Mouse (Mus musculus) lung, postnatal 10 days (tissue): ENCODE results near the gene Ndufs3.

Source experiments
- DNase-seq: peaks from one replicate; pipeline ENCODE4 v3.0.0; 2021

Ndufs3 gene

DNA sequence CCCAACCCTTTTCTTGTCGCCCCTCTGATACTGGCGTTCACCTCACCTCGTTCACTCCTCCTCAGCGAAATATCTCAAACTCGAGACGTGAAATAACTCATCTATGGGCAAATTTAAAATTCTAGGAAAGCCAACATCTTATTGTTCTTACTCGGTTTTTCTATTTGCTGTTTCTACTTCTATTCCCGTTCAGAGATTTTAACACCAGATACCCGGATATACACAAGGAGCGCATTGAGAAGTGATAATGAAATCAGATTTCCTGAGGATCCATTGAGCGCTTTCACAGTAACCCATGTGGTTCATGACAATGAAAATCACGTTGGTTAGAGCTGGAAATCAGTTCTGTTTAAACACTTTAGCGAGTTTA is 57.0 kb downstream of the Ndufs3 start:
- DNase-seq, result no peak

DNA sequence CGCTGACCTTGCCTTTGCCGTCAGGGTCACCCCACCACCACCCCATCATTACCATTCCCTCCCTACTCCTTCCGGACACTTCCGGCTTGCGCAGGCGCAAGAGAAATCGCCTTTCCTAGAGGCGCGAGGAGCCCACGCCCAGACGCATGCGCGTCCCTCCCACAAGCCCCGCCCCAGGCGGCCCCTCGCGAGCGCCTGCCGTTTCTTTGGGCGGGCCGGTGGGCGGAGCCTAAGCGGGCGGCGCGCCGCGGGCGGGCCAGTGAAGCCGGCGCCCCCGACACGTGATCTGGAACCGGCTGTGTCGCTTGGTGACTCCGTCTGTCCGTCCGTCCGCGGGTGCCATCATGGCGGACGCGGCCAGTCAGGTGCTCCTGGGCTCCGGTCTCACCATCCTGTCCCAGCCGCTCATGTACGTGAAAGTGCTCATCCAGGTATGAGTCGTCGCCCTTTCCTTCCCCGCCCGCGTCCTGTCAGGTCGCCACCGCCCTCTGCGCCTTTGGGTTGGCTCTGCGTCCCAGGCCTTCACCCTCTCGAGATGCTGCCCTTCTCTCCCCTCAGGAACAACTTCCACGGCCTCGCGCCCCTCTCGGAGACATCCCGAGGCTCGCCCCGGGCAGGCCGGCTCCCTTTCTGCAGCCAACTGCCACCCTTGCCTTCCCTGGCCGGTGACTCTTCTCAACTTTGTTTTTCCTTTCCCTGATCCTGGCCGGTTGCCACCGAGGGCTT is 57.5 kb downstream of the Ndufs3 start, which contains the start of gene Mtch2:
Mtch2 (plus strand) TSS at position 201 of the 726 bp plus-strand sequence.
- peak; percentile 99 for DNase-seq

DNA sequence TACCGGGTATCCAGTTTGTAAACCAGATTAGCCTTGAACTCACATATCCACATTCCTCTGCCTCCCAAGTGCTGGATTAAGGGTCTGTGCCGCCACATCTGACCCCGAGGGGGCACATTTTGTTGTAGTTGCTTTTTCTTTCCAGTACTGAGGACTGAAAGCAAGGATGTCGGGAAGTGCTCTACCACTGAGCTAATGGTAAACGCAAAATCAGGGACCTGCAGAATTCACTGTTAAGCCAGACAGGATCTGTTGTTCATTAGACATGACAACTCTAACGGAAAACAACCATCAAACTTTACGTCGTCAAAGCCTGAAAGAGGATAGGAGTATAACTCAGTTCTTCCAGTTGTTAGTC is 58.1 kb downstream of the Ndufs3 start:
- DNase-seq, result no peak

DNA sequence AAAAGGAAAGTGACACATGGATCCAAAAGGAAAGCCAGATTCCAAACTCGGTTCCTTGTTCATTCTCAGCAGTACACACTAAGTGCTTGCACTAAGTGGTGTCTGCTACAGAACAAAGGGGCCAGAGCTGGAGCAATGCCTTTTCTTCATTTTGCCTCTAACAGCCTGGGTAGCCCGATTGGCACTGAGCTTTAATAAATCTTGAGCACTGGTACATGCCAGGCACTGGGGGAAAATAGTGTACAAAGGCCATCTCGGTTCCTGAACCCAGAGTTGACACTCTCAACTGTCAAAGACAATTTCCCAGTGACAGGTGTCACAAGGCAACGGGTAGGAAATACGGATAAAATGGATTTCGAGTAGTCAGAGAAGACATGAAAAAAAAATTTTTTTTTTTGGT is 58.5 kb downstream of the Ndufs3 start:
- peak; percentile 6 for DNase-seq

DNA sequence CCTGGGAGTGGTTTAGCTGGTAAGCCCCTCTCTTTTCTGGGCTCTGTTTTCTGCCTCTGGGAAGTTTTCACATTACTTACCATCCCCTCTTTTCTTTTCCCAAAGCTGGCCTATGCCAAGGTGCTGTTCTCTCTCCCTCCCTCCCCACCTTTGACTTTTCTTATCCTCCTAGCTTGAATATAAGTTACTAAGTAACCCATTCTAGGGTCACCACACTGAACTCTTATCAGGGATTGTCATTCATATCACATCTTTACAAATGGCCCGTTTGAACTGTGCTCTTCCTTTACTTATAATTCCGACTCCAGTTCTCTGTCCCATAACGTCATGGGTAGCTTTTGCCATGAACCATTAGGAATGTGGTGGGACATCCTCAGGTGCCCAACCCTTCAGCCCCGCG is 59.4 kb downstream of the Ndufs3 start:
- no peak for DNase-seq
